Mouse (Mus musculus) liver, adult 2 months (tissue): Measurements from ENCODE around the gene Rab19. TPM values are rescaled to one million over a fixed set of nuclear protein-coding genes. Genes with fewer than 3 reads are reported as not detected.

Experiments
- DNase-seq: peaks from one replicate; pipeline ENCODE4 v3.0.0-alpha.2; 2011; ENCODE audit warnings: low read depth, low spot score; ENCODE audit errors: extremely low read depth
- H3K27ac ChIP-seq: fragments of 200-500 bp; replicated peaks from 2 replicates; pipeline ENCODE4 v1.5.1; 2012; ENCODE audit warnings: low read depth, mild to moderate bottlenecking, control low read depth, inconsistent platforms, low read length; ENCODE audit not compliant: insufficient read depth
- H3K27me3 ChIP-seq: fragments of 200-500 bp; 2 replicates; pipeline ENCODE4 v1.6.1; 2012; ENCODE audit warnings: mild to moderate bottlenecking, moderate library complexity, low read length, inconsistent platforms; ENCODE audit not compliant: control insufficient read depth, insufficient read depth
- H3K36me3 ChIP-seq: fragments of 200-500 bp; 2 replicates; pipeline ENCODE4 v1.6.1; 2012; ENCODE audit warnings: low read length, inconsistent platforms; ENCODE audit not compliant: control insufficient read depth, insufficient read depth
- H3K4me1 ChIP-seq: fragments of 200-500 bp; 2 replicates; pipeline ENCODE4 v1.6.1; 2011; ENCODE audit warnings: low read length; ENCODE audit not compliant: control insufficient read depth, insufficient read depth
- H3K4me3 ChIP-seq: fragments of 200-500 bp; 2 replicates; pipeline ENCODE4 v1.5.1; 2011; ENCODE audit warnings: low read depth, mild to moderate bottlenecking, control low read depth, low read length, moderate library complexity; ENCODE audit not compliant: insufficient read depth
- H3K79me2 ChIP-seq: fragments of 200-500 bp; 2 replicates; pipeline ENCODE4 v1.6.1; 2012; ENCODE audit warnings: inconsistent platforms, mild to moderate bottlenecking, low read length, moderate library complexity; ENCODE audit not compliant: control insufficient read depth, insufficient read depth
- H3K9ac ChIP-seq: fragments of 200-500 bp; 2 replicates; pipeline ENCODE4 v1.6.1; 2012; ENCODE audit warnings: low read depth, mild to moderate bottlenecking, control low read depth, inconsistent platforms, low read length
- CTCF ChIP-seq: fragments of 200-500 bp; IDR thresholded peaks from 2 replicates; pipeline ENCODE4 v1.5.1; 2011; ENCODE audit warnings: low read depth, low read length, control low read depth
- POLR2A ChIP-seq: fragments of 200-500 bp; IDR thresholded peaks from 2 replicates; pipeline ENCODE4 v1.6.1; 2011; ENCODE audit warnings: low read length, control low read depth; ENCODE audit not compliant: insufficient read depth; ENCODE audit errors: extremely low read depth
- WGBS: fragments of 180-500 bp; shearing (Covaris S2); methylation state at CpG from one replicate; pipeline ENCODE4 v1.1.7; 2018; 5-methylcytosine and 5-hydroxymethylcytosine counted together
- polyA plus RNA-seq: library from polyadenylated mRNA; depleted of rRNA; stranded (reverse); fragments of >200 nt; gene quantifications from 2 replicates; pipeline ENCODE4 v1.2.3, GENCODE M21; 2012
- total RNA-seq: library from RNA; depleted of rRNA; stranded (reverse); fragments of >200 nt; gene quantifications from 2 replicates; pipeline ENCODE4 v1.2.3, GENCODE M21; 2014

Rab19 gene
- total and polyA plus RNA-seq, 2 experiments, result 0.31 to 0.46 TPM

- H3K27ac ChIP-seq, result no peak overlapping the region
- H3K4me3 ChIP-seq, result no peak overlapping the region
- H3K9ac ChIP-seq, result no peak overlapping the region
- peaks cover 7% of the 10 kb centered on the region for H3K79me2 ChIP-seq
- DNase-seq, result no peak
- H3K4me1 ChIP-seq, result peaks cover 2% of the 10 kb centered on the region; the same call in 1 of the 2 replicates
- H3K36me3 ChIP-seq, result no peaks in the 10 kb centered on the region
- 56% methylated on average over 4 of the region's 4 CpGs for WGBS
- no peaks in the 10 kb centered on the region for H3K27me3 ChIP-seq
- TF ChIP-seq POLR2A, result no peak
- no peak for TF ChIP-seq CTCF
These were observed 39.9 kb downstream of the Rab19 start for GRCm38 (mm10) chr6:39420867-39421266.

- Histone ChIP-seq H3K79me2 (peaks cover 7% of the 10 kb centered on the region), H3K9ac (no peak overlapping the region), H3K27me3 (no peaks in the 10 kb centered on the region), H3K27ac (no peak overlapping the region), H3K36me3 (no peaks in the 10 kb centered on the region), H3K4me3 (no peak overlapping the region), H3K4me1 (peaks cover 2% of the 10 kb centered on the region; the same call in 1 of the 2 replicates)
- DNase-seq, result no peak
- WGBS, result 61% methylated on average over 6 of the region's 6 CpGs
- TF ChIP-seq CTCF (no peak), POLR2A (no peak)
These were observed 42.2 kb downstream of the Rab19 start for GRCm38 (mm10) chr6:39423130-39423551.

- H3K4me3 ChIP-seq, result no peak overlapping the region
- no peaks in the 10 kb centered on the region for H3K36me3 ChIP-seq
- WGBS, result 87% methylated on average over 7 of the region's 7 CpGs
- H3K27ac ChIP-seq, result no peak overlapping the region
- TF ChIP-seq POLR2A, result no peak
- H3K79me2 ChIP-seq, result peaks cover 7% of the 10 kb centered on the region
- DNase-seq, result no peak
- no peaks in the 10 kb centered on the region for H3K27me3 ChIP-seq
- peaks cover 2% of the 10 kb centered on the region; the same call in 1 of the 2 replicates for H3K4me1 ChIP-seq
- H3K9ac ChIP-seq, result no peak overlapping the region
These were observed 42.7 kb downstream of the Rab19 start for GRCm38 (mm10) chr6:39423686-39424085.

- no peaks in the 10 kb centered on the region for H3K79me2 ChIP-seq
- no peak overlapping the region for H3K9ac ChIP-seq
- DNase-seq, result no peak
- H3K27ac ChIP-seq, result no peak overlapping the region
- no peaks in the 10 kb centered on the region for H3K36me3 ChIP-seq
- no peaks in the 10 kb centered on the region for H3K27me3 ChIP-seq
- no peaks in the 10 kb centered on the region for H3K4me1 ChIP-seq
- TF ChIP-seq POLR2A (no peak), CTCF (no peak)
- 82% methylated on average over 2 of the region's 2 CpGs for WGBS
- H3K4me3 ChIP-seq, result no peak overlapping the region
These were observed 44.2 kb downstream of the Rab19 start for GRCm38 (mm10) chr6:39425181-39425580.

GRCm38 (mm10) chr6:39426725-39427124 is 45.8 kb downstream of the Rab19 start:
- Histone ChIP-seq H3K9ac (no peak overlapping the region), H3K27me3 (no peaks in the 10 kb centered on the region), H3K4me1 (no peaks in the 10 kb centered on the region), H3K79me2 (no peaks in the 10 kb centered on the region), H3K27ac (no peak overlapping the region), H3K4me3 (no peak overlapping the region), H3K36me3 (no peaks in the 10 kb centered on the region)
- WGBS, result 75% methylated on average over 4 of the region's 4 CpGs
- TF ChIP-seq POLR2A, result no peak
- no peak for TF ChIP-seq CTCF
- no peak for DNase-seq

- H3K27me3 ChIP-seq, result no peaks in the 10 kb centered on the region
- no peak overlapping the region for H3K9ac ChIP-seq
- no peaks in the 10 kb centered on the region for H3K4me1 ChIP-seq
- WGBS, result 75% methylated on average over 4 of the region's 4 CpGs
- no peak overlapping the region for H3K27ac ChIP-seq
- no peak for TF ChIP-seq CTCF
- no peak for TF ChIP-seq POLR2A
- H3K36me3 ChIP-seq, result no peaks in the 10 kb centered on the region
- H3K79me2 ChIP-seq, result no peaks in the 10 kb centered on the region
- no peak for DNase-seq
- no peak overlapping the region for H3K4me3 ChIP-seq
These were observed 46.5 kb downstream of the Rab19 start for GRCm38 (mm10) chr6:39427276-39428003.
